Mouse (Mus musculus): Measurements from ENCODE around the gene Actc1. TPM values are rescaled to one million over a fixed set of nuclear protein-coding genes. Genes with fewer than 3 reads are reported as not detected.
A peak's percentile ranks its signal among the peaks of the same experiment; 100 is the strongest.

The Actc1 gene
- polyA plus RNA-seq, 1 experiment from 2014 or later, result 825 TPM

GRCm38 (mm10) chr2:114011838-114012237 is 41.5 kb downstream of the Actc1 start:
- Histone ChIP-seq H3K9ac (no peak overlapping the region), H3K4me2 (replicated peaks) (no peak overlapping the region), H3K27me3 (peaks cover 60% of the 10 kb centered on the region), H3K4me1 (peaks cover 10% of the 10 kb centered on the region), H3K9me3 (no peaks in the 10 kb centered on the region), H3K4me3 (no peak overlapping the region), H3K27ac (no peak overlapping the region), H3K36me3 (no peaks in the 10 kb centered on the region)
- ATAC-seq (ENCODE audit: low FRiP score, low read depth), result peak; percentile 3; the same call in 1 of the 2 replicates
- WGBS, result 38% methylated on average over 4 of the region's 4 CpGs

DNA sequence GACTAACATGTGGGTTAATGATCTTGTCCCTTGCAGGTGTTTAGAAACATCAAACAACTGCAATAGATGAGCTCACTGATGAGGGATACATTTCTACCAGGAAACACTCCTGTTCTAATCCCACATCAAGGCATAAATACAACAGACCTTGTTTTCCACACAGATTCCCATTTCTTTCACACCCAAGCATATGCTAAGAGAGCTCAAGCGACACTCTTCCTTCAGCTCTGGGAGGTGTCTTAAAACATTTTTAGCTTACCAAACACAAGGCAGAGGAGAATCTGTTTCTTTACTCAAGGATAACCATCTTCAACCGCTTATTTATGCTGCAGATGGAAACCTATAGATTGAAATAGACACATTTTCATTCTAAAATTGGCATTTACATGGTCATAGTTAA is 45.0 kb downstream of the Actc1 start:
- 75% methylated on average over 2 of the region's 2 CpGs for WGBS
- no peaks in the 10 kb centered on the region for H3K36me3 ChIP-seq
- no peak for ATAC-seq (ENCODE audit: low FRiP score, low read depth)
- no peak overlapping the region for H3K27ac ChIP-seq
- H3K9ac ChIP-seq, result no peak overlapping the region
- peaks cover 30% of the 10 kb centered on the region for H3K27me3 ChIP-seq
- peaks cover 2% of the 10 kb centered on the region for H3K4me1 ChIP-seq
- H3K4me2 ChIP-seq (replicated peaks), result no peak overlapping the region
- no peak overlapping the region for H3K4me3 ChIP-seq
- H3K9me3 ChIP-seq, result no peaks in the 10 kb centered on the region

GRCm38 (mm10) chr2:113997484-113997883 is 55.9 kb downstream of the Actc1 start:
- ATAC-seq (ENCODE audit: low FRiP score, low read depth), result no peak
- H3K4me2 ChIP-seq (replicated peaks), result no peak overlapping the region
- H3K9me3 ChIP-seq, result no peaks in the 10 kb centered on the region
- H3K4me3 ChIP-seq, result no peak overlapping the region
- no peaks in the 10 kb centered on the region for H3K36me3 ChIP-seq
- no peaks in the 10 kb centered on the region for H3K4me1 ChIP-seq
- no peak overlapping the region for H3K9ac ChIP-seq
- H3K27me3 ChIP-seq, result no peaks in the 10 kb centered on the region
- 73% methylated on average over 8 of the region's 8 CpGs for WGBS
- no peak overlapping the region for H3K27ac ChIP-seq

Other genes with a start within 250 kb of the Actc1 start
- gene Scg5, start 224.4 kb downstream of the Actc1 start, polyA plus RNA-seq (2015; fragmentation: Nextera tagmentation; extraction: Ambion mirVana), result 1.3 and 1.7 TPM in 2 replicates
- gene Arhgap11a, start 204.9 kb downstream of the Actc1 start, polyA plus RNA-seq (2015; fragmentation: Nextera tagmentation; extraction: Ambion mirVana), result 25.1 and 27.0 TPM in 2 replicates
- gene Gjd2, start 39.9 kb downstream of the Actc1 start, polyA plus RNA-seq (2015; fragmentation: Nextera tagmentation; extraction: Ambion mirVana), result 0.13 and 0.23 TPM in 2 replicates
- gene Aqr, start 133.5 kb upstream of the Actc1 start, polyA plus RNA-seq (2015; fragmentation: Nextera tagmentation; extraction: Ambion mirVana), result 45.1 and 50.1 TPM in 2 replicates
- gene Zfp770, start 147.9 kb upstream of the Actc1 start, polyA plus RNA-seq (2015; fragmentation: Nextera tagmentation; extraction: Ambion mirVana), result 5.1 and 5.7 TPM in 2 replicates

All from limb, embryonic 13.5 days (tissue).